Mouse (Mus musculus) common myeloid progenitor, adult 5-6 weeks (primary cell): ENCODE measurements at regions not wholly inside any gene's neighbourhood (a gene's known extent, or its start where the extent isn't known, plus 50 kb on each side); places are given as distances from the start of the nearest gene placed in this dataset.

ENCODE experiments used
- ATAC-seq: replicated peaks from 2 replicates; pipeline ENCODE4 v1.8.0; 2016; ENCODE audit warnings: low read depth, mild to moderate bottlenecking, moderate TSS enrichment, inconsistent platforms; ENCODE audit not compliant: poor library complexity, severe bottlenecking

GRCm38 (mm10) chr10:117518793-117519669 is 110.3 kb upstream of the Cpm start:
- no peak for ATAC-seq

GRCm38 (mm10) chr10:117517800-117518770 is 111.2 kb upstream of the Cpm start:
- no peak for ATAC-seq

GRCm38 (mm10) chr10:117517071-117517714 is 112.1 kb upstream of the Cpm start:
- ATAC-seq, result no peak

DNA sequence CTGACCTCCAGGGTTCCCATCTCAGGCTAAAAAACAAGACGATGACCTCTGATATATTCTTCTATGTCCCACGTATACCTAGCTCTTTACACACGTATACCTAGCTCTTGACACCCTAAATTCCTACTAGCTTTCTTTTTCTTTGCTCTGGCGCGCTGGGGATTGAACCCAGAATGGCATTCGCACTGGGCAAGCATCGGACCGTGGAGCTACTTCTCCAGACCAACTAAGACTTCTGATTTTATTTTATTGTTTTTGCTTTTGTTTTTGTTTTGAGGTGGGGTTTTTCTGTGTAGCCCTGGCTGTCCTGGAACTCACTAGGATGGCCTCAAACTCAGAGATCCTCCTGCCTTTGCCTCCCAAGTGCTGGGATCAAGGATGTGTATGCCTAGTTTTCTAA is 112.8 kb upstream of the Cpm start:
- ATAC-seq, result no peak

DNA sequence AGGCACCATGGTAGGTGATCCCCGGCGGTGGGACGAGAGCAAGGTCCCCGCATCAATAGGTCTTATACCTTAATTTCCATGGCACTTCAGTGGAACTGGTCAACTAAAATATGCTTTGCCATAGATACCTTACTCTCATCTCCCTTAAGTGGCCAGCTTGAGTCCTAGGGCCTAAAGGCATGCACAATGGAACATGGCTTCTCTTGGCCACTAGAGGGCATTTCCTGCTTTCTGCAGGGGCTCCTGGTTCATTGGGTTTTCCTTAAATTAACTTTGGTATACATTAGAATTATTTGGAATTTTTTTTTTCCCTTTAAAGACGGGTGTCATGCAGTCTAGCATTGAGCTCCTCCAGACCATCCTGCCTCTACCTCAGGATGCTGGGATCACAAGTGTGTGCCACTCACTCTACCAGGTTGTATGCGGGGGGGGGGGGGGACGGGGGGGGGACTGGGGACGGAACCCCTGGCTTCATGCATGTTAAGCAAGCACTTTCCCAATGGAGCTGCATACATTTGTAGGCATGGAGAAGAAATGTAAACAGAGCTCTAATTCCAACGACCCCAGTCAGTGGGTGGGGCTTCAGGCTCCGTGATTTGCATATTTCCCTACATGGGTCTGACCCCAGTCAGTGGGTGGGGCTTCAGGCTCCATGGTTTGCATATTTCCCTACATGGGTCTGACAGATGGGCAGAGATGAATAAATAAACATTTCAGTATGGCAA is 113.4 kb upstream of the Cpm start:
- peak; percentile 86 for ATAC-seq

DNA sequence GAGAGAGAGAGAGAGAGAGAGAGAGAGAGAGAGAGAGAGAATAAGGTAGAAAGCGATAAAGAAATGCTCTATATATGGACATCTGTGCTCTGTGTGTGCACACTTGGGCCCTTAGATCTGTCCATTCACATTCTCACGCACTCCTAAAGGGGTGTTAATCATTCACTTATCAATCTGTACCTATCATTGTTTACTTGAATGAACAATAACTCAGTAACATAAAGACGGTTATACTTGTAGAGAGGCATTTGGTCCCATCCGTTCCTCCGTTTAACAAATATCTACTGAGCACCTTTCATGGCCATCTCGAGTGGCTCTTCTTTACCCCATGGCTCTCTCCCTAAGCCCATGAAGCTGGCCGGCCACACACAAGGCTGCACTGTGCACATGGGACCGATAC is 114.3 kb upstream of the Cpm start:
- no peak for ATAC-seq

DNA sequence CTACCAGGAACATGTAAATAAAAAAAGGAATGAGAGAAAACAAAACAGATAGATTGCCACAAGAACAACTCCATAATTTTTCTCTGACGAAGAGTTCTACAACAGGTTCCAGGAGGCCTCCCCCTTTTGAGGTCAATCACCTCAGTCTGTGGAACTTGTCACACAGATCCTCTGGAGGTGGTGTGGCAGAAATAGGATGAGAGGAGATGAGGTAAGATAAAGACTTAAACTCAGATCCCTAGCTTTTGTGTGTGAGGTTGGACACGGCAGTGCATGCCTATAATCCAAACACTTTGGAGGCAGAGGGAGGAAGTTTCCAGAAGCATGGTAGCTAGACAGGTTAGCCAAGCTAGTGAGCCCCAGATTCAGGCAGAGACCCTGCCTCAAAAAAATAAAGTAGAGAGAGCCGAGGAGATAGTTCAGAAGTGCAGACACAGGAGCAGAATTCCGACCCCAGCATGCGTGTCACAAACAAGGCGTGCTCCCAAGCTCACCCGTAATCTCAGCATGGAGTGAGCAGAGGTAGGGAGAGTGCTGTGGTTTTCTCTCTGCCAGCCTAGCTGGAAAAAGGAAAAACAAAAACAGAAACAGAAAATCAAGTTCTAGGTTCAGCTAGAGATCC is 115.3 kb upstream of the Cpm start:
- ATAC-seq, result no peak

GRCm38 (mm10) chr10:117512424-117513257 is 116.7 kb upstream of the Cpm start:
- ATAC-seq, result no peak

- ATAC-seq, result no peak
Observed at GRCm38 (mm10) chr10:117511483-117512406, 117.6 kb upstream of the Cpm start.

GRCm38 (mm10) chr10:117510529-117511482 is 118.5 kb upstream of the Cpm start:
- ATAC-seq, result no peak

DNA sequence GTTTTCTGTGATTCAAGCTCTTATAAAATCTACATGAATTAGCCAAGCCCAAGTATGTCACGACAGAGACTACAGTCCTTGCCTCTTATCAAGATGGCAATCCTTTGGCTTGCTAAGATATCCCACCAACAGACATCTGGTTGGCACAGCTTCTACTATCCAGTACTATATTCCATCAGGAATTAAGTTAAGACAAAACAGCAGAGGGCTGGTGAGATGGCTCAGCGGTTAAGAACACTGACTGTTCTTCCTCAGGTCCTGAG is 119.1 kb upstream of the Cpm start:
- no peak for ATAC-seq

- no peak for ATAC-seq
Observed at GRCm38 (mm10) chr10:117509431-117510223, 119.7 kb upstream of the Cpm start.

DNA sequence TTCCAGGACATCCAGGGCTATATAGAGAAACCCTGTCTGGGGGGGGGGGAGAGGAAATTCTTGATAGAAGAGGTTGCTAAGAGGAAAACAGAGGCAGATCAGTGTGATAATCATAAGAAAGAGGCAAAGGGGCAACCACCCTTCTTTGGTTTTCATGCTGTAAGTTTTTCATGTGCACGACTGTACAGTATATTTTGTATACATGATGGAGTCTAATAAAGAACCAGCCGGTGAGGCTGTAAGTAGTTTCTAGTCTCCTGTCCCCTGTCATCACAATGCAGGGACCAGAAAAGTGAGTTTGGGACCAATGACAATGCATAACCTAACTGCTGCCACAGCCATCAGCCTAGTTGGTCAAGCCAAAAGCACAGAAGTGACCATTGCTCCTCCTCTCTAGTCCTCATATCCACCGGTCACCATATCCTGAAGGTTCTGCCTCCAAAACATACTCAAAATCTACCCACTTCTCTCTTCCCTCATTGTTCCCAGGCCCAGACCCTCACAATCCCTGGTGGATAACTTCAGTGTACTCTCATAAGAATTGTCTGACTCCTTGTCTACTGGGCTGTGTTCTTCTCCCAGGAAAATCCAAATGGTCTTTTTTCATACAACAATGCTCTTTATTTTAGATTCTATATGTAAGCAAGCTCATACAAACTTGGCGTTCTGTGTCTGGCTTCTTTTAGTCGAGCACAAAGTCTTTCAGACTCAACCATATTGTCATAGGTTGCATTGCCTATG is 122.9 kb upstream of the Cpm start:
- no peak for ATAC-seq

GRCm38 (mm10) chr10:117505529-117505928 is 123.8 kb upstream of the Cpm start:
- ATAC-seq, result no peak

DNA sequence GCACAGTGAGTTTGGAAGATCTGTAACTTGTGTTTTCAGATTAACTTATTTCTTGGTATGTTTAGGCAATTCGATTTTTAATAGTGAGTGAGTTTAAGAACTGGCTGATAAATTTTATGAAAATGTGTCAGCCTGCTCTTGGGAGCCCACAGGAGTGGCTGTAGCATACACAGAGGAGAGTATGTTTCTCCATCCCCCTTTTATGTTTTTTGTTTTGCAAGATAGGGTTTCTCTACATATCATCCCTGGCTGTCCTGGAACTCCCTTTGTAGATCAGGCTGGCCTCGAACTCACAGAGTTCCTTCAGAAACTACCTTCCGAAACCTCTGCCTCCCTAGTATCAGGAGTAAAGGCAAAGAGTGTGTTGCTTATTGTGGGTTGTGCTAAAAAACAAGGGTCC is 124.2 kb upstream of the Cpm start:
- ATAC-seq, result no peak
